Mouse (Mus musculus) heart, embryonic 14.5 days (tissue): Measurements from ENCODE around the gene Hyal3. TPM values are rescaled to one million over a fixed set of nuclear protein-coding genes. Genes with fewer than 3 reads are reported as not detected.
A peak's percentile ranks its signal among the peaks of the same experiment; 100 is the strongest.

Experiments used
- ATAC-seq: fragments of 200-750 bp; cut with Nextera tagmentation; 2 replicates; pipeline ENCODE4 v1.8.0; 2017; ENCODE audit warnings: low read depth, moderate TSS enrichment; ENCODE audit not compliant: insufficient number of reproducible peaks, insufficient read depth, low FRiP score
- H3K27ac ChIP-seq, 2 experiments: fragments of 200-500 bp in 1 of 2; fragments of 300-500 bp in 1 of 2; sonication (generic) in 1 of 2; replicated peaks in 1 of 2; 2 replicates each; pipeline ENCODE4 v1.5.1; 2012 to 2014; ENCODE audit warnings: low read depth in 2 of 2, low read length in 2 of 2, control low read depth in 1 of 2, mild to moderate bottlenecking in 1 of 2, mixed read lengths in 1 of 2; ENCODE audit not compliant: control insufficient read depth in 1 of 2, insufficient read depth in 1 of 2
- H3K27me3 ChIP-seq: fragments of 300-500 bp; sonication (generic); 2 replicates; pipeline ENCODE4 v1.6.1; 2014; ENCODE audit warnings: mild to moderate bottlenecking, low read length, control low read depth; ENCODE audit not compliant: control insufficient read depth, insufficient read depth
- H3K36me3 ChIP-seq: fragments of 300-500 bp; sonication (generic); 2 replicates; pipeline ENCODE4 v1.6.1; 2014; ENCODE audit warnings: mild to moderate bottlenecking, control low read depth, low read length, mixed read lengths; ENCODE audit not compliant: control insufficient read depth, insufficient read depth
- H3K4me1 ChIP-seq, 2 experiments: fragments of 200-500 bp in 1 of 2; fragments of 300-500 bp in 1 of 2; sonication (generic) in 1 of 2; 2 replicates each; pipeline ENCODE4 v1.6.1; 2012 to 2014; ENCODE audit warnings: low read length in 2 of 2, control low read depth in 1 of 2, mixed read lengths in 1 of 2; ENCODE audit not compliant: control insufficient read depth in 2 of 2, insufficient read depth in 2 of 2
- H3K4me2 ChIP-seq: fragments of 300-500 bp; sonication (generic); 2 replicates; pipeline ENCODE4 v1.6.1; 2014; ENCODE audit warnings: mild to moderate bottlenecking, low read length
- H3K4me3 ChIP-seq, 2 experiments: fragments of 200-500 bp in 1 of 2; fragments of 300-500 bp in 1 of 2; sonication (generic) in 1 of 2; 2 replicates each; pipeline ENCODE4 v1.5.1; 2012 to 2014; ENCODE audit warnings: low read length in 2 of 2, mild to moderate bottlenecking in 2 of 2, control low read depth in 1 of 2, low read depth in 1 of 2, moderate library complexity in 1 of 2; ENCODE audit not compliant: control insufficient read depth in 1 of 2, insufficient read depth in 1 of 2
- H3K9ac ChIP-seq: fragments of 300-500 bp; sonication (generic); 2 replicates; pipeline ENCODE4 v1.6.1; 2014; ENCODE audit warnings: mild to moderate bottlenecking, low read length
- H3K9me3 ChIP-seq: fragments of 300-500 bp; sonication (generic); 2 replicates; pipeline ENCODE4 v1.6.1; 2016; ENCODE audit warnings: low read length, control low read depth; ENCODE audit not compliant: control insufficient read depth
- WGBS: fragments of 180-500 bp; shearing (Covaris S2); extraction: QIAGEN DNeasy Blood & Tissue Kit; methylation state at CpG from one replicate; pipeline ENCODE4 v1.1.7; 2014; 5-methylcytosine and 5-hydroxymethylcytosine counted together
- polyA plus RNA-seq: library from polyadenylated mRNA; unstranded; fragments of >200 nt; fragmentation: Nextera tagmentation; extraction: Ambion mirVana; gene quantifications from 2 replicates; pipeline ENCODE4 v1.2.1, GENCODE M21; 2014

Gene Hyal3
- polyA plus RNA-seq, 1 experiment from 2014 or later: 0.53 TPM

GRCm38 (mm10) chr9:107634406-107635278 is 54.0 kb downstream of the Hyal3 start:
- H3K4me1 ChIP-seq: peaks cover 37 to 50% of the 10 kb centered on the region in 2 experiments
- WGBS: under 1% methylated on average over 35 of the region's 35 CpGs
- no peaks in the 10 kb centered on the region for H3K9me3 ChIP-seq
- peak overlapping the region; percentile 85 to 96 for H3K27ac ChIP-seq
- peak overlapping the region; percentile 95 for H3K9ac ChIP-seq
- no peaks in the 10 kb centered on the region for H3K27me3 ChIP-seq
- H3K36me3 ChIP-seq: peaks cover 24% of the 10 kb centered on the region
- H3K4me2 ChIP-seq: peak overlapping the region; percentile 81
- peak overlapping the region; percentile 78 to 97 for H3K4me3 ChIP-seq
- no peak for ATAC-seq

GRCm38 (mm10) chr9:107635279-107636028 is 54.8 kb downstream of the Hyal3 start, which contains the start of gene Gnai2:
TSS of gene Gnai2 (minus strand) at chr9:107635367.
- Histone ChIP-seq H3K4me3 (peak within 1 kb of the TSS; percentile 78 to 97), H3K4me2 (peak within 1 kb of the TSS; percentile 81), H3K9me3 (no peaks in the 10 kb centered on the region), H3K4me1 (peaks cover 32 to 42% of the 10 kb centered on the region in 2 experiments), H3K9ac (peak within 1 kb of the TSS; percentile 95), H3K36me3 (peaks cover 21% of the 10 kb centered on the region), H3K27me3 (no peaks in the 10 kb centered on the region), H3K27ac (peak within 1 kb of the TSS; percentile 85 to 96)
- peak; percentile 95 for ATAC-seq
- 4% methylated on average over 38 of the region's 38 CpGs for WGBS

Other genes starting within 250 kb of the Hyal3 start
- 13.6 and 14.2 TPM in 2 replicates for gene Hemk1, start 242.5 kb upstream of the Hyal3 start, polyA plus RNA-seq
- 0.51 and 1.1 TPM in 2 replicates for gene 6430571L13Rik, start 240.2 kb upstream of the Hyal3 start, polyA plus RNA-seq
- gene Cacna2d2, start 181.2 kb upstream of the Hyal3 start, polyA plus RNA-seq: 3.0 and 5.6 TPM in 2 replicates
- 38.6 and 39.7 TPM in 2 replicates for gene Tmem115, start 46.9 kb upstream of the Hyal3 start, polyA plus RNA-seq
- 17.6 and 22.8 TPM in 2 replicates for gene Cyb561d2, start 38.6 kb upstream of the Hyal3 start, polyA plus RNA-seq
- gene Nprl2, start 38.6 kb upstream of the Hyal3 start, polyA plus RNA-seq: 28.4 and 31.6 TPM in 2 replicates
- gene Zmynd10, start 33.5 kb upstream of the Hyal3 start, polyA plus RNA-seq: 0.27 TPM in 1 of 2 replicates, not detected in the other
- 42.5 and 47.7 TPM in 2 replicates for gene Rassf1, start 29.3 kb upstream of the Hyal3 start, polyA plus RNA-seq
- 49.0 and 53.0 TPM in 2 replicates for gene Tusc2, start 17.6 kb upstream of the Hyal3 start, polyA plus RNA-seq
- gene Hyal2, start 12.9 kb upstream of the Hyal3 start, polyA plus RNA-seq: 94.1 and 103 TPM in 2 replicates
- 4.4 and 4.6 TPM in 2 replicates for gene Hyal1, start 3.9 kb upstream of the Hyal3 start, polyA plus RNA-seq
- 10.0 and 14.9 TPM in 2 replicates for gene Naa80, start 1.9 kb upstream of the Hyal3 start, polyA plus RNA-seq
- gene Ifrd2, start 6.8 kb downstream of the Hyal3 start, polyA plus RNA-seq: 44.6 and 45.7 TPM in 2 replicates
- 6.5 and 7.2 TPM in 2 replicates for gene Sema3b, start 28.4 kb downstream of the Hyal3 start, polyA plus RNA-seq
- gene Gnai2, start 54.5 kb downstream of the Hyal3 start, polyA plus RNA-seq: 379 and 410 TPM in 2 replicates
- gene Slc38a3, start 88.7 kb downstream of the Hyal3 start, polyA plus RNA-seq: 2.7 TPM in 2 replicates
- gene Gnat1, start 98.9 kb downstream of the Hyal3 start, polyA plus RNA-seq: 0.63 and 1.7 TPM in 2 replicates
- 4.6 and 6.2 TPM in 2 replicates for gene Sema3f, start 129.7 kb downstream of the Hyal3 start, polyA plus RNA-seq
- gene Rbm5, start 190.2 kb downstream of the Hyal3 start, polyA plus RNA-seq: 116 and 118 TPM in 2 replicates